Mouse (Mus musculus) layer of hippocampus, adult 2 months (tissue): ENCODE measurements at regions not wholly inside any gene's neighbourhood (a gene's known extent, or its start where the extent isn't known, plus 50 kb on each side); places are given as distances from the start of the nearest gene placed in this dataset.
"Not testable (repeated sequence)": the region's sequence is repeated elsewhere in the genome, so short reads cannot be mapped to it uniquely, and the experiment has no call there.

Source experiments
- DNase-seq, 2 experiments: peaks; one replicate each; pipeline ENCODE4 v3.0.0; 2022; ENCODE audit warnings: low spot score in 2 of 2
- H3K27ac ChIP-seq: fragments of 200-600 bp; 2 replicates; pipeline ENCODE4 v1.8.1; 2022
- H3K4me3 ChIP-seq: fragments of 200-600 bp; 2 replicates; pipeline ENCODE4 v1.8.1; 2022; ENCODE audit warnings: mild to moderate bottlenecking
- CTCF ChIP-seq: fragments of 200-600 bp; conservative IDR thresholded peaks from 2 replicates; pipeline ENCODE4 v1.8.1; 2022; ENCODE audit warnings: antibody characterized with exemption, mild to moderate bottlenecking, moderate library complexity
- microRNA-seq, 2 experiments: library from miRNA; unstranded; fragments of <30 nt; microRNA quantifications; one replicate each; pipeline ENCODE4 v1.2.0; 2021

DNA sequence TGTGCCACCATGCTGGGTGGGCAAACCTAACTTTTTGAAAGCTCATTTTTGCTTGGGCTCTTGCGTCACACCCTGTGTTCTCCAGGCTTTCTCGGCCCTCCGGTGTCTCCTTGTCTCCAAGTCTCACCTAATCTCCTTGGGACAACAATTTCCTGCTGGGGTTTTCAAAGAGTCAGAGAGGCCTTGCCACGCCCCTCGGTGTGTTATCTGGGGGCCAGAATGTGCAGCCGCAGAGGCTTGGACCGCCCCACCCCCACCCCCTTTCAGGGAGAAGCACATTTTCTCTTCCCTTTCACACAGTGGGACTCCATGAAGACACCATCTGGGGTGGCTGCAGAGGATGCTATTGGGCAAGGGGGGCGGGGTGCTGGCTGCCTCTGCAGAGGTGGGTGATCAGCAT is 76.9 kb upstream of the Med13l start:
- no peak for TF ChIP-seq CTCF
- no peak for DNase-seq
- Histone ChIP-seq H3K4me3 (no peak overlapping the region), H3K27ac (no peak overlapping the region)

DNA sequence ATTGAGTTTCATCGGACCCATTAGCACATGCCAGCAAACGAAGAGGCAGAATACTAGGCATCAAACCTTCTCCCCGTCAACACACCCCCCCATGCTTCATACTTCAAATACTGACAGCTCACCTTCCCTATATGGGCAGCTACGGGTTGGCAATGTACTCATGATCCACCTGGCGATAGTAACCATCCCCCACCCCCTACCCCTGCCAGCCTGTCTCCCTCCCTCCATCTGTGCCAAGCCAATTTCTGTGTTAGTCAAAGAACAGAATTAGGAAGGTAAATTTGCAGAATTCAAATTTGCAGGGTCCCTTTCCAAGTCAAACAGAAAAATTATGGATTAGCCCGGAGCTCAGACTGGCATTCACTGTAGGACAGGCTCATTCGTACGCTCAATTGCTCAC is 75.3 kb upstream of the Med13l start:
- peak in 1 of 2 experiments; percentile 21 for DNase-seq
- TF ChIP-seq CTCF, result no peak
- no peak overlapping the region for H3K27ac ChIP-seq
- H3K4me3 ChIP-seq, result no peak overlapping the region

DNA sequence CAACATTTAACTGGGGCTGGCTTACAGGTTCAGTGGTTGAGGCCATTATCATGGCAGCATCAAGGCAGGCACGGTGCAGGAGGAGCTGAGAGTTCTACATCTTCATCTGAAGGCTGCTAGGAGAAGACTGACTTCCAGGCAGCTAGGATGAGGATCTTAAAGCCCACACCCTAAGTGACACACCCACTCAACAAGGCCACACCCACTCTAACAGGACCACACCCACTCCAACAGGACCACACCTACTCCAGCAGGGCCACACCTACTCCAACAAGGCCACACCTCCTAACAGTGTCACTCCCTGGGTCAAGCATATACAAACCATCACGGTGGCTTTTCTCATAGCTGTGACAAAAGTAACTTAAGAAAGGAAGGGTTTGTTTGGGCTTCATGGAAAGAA is 68.0 kb upstream of the Med13l start:
- not testable (repeated sequence) for H3K4me3 ChIP-seq, DNase-seq, H3K27ac ChIP-seq

DNA sequence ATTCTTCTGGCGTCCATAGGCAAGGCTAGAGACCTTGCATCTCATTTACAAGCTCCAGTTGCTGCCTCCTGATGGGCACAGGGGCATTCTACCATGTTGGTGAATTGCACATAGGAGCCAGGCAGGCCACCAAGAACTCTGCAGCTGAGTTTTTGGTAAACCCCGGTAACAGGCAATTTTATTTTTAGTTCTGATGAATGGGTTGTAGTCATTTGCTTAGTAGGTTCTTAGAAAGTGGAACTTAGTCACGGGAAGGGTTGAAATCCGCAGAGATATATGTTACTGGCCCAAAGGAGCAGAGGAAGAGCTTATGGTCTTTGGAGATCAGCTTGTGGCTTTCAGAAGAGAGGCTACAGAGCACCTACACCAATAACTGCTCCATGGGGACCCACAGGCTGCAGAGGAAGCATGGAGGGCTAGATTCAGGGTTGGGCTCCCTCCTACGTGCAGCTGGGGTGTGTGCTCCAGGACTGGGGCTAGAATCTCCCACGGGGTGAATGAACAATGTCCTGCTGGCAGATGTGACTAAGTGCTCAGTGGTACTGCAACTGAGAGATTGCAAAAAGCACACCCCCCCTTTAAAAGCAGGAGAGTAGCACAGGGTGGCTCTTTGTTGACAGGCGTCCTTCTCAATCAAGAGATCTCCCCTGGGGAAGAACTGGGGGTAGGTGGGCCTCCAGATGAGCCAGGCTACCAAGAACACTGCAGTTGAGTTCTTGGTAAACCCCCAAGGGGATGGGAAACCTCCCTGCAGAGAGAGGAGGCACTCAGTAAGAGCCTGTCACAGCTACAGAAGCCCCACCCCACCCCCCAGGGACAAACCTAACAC is 65.6 kb upstream of the Med13l start:
- DNase-seq, result no peak
- TF ChIP-seq CTCF, result no peak

DNA sequence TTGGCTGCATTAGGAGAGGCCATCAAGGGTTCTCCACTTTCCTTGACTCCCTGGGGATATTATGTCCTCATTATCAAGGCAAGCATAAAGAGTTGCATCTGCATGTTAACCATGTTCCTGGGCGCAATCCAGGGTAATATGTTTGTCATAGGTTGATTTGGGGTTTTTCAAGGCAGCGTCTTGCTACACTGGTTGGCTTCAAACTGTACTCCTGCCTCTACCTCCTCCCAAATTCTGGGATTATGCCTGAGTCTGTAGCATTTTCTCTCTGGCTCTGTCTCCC is 65.1 kb upstream of the Med13l start:
- Histone ChIP-seq H3K27ac (no peak overlapping the region), H3K4me3 (no peak overlapping the region)
- DNase-seq, result no peak
- TF ChIP-seq CTCF, result no peak

More for the DNA sequence above, 65.6 kb upstream of the Med13l start:
- H3K4me3 ChIP-seq, result no peak overlapping the region
- no peak overlapping the region for H3K27ac ChIP-seq

DNA sequence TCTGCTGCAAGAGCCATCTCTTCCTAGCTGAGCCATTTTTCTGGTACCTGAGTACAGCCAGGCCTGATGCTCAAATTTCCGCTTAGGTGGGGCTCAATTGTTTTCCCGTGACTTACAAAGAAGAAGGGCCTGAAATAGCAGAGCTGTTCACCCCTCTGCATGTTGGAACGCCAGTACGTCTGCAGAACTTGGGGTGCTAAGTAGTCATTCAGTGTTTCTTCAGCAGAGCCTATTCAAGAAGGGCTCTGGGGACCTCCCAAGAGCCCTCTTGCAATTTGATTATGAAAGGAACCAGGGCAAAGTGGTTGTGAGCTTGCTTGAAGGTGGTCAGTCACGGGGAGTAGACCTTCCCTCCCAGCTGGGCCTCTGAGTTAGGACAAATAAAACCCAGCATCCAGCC is 58.9 kb upstream of the Med13l start:
- Histone ChIP-seq H3K27ac (no peak overlapping the region), H3K4me3 (no peak overlapping the region)
- DNase-seq, result no peak
- TF ChIP-seq CTCF, result no peak

DNA sequence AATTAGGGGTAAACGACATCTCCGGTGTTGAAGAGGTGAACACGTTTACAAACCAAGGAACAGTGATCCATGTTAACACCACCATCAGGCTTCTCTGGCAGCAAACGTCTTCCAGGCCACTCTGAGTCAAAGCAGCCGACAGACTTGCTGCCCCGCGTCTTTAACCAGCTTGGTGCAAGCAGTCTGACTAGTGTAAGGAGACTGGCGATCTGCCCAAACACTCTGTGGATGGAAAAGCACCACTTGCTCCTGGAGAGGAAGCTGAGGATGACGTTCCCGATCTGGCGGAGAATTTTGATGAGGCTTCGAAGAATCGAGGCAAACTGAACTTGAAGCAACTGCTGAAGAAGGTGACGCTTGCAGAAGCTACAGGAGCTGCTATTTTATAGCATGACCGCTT is 57.5 kb upstream of the Med13l start:
- Histone ChIP-seq H3K4me3 (no peak overlapping the region), H3K27ac (no peak overlapping the region)
- DNase-seq, result peak in 1 of 2 experiments; percentile 18
- TF ChIP-seq CTCF, result no peak

DNA sequence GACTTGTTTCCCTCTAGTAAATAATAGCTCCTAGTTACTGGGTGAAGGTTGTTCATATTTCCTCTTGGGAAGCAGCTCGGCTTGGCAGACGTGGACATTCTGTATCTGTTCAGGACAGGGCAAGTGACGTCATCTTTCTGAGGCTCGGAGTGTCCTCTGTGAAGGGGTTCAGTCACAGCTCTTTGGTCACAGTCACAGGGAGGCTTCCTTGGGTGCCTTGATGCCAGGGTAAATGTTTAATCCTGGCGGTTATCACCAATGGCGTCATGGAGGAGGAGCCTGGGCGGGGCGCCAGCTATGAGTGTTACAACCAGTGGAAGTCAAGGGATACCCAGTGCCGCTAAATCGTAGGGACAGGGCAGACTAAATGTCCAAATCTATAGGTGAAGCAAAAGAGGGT is 56.3 kb upstream of the Med13l start:
- DNase-seq, result no peak
- H3K4me3 ChIP-seq, result no peak overlapping the region

DNA sequence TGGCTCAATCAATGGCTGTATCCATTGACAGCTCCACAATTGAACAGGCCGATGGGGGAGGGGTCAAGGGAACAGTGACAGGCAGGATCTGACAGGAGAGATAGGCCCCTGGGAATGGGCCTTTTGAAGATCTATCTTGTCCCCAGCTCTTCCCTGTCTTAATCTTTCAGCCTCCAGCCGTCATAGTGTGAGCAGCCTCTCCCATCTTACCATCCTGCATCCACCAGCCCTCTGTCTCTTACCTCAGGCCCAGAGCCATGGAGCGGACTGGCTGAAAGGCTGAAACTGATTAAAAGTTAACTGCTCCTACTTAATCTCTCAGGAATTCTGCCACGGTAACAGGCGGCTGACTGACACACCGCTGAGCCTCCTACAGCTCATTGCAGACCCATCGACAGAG is 55.6 kb upstream of the Med13l start:
- TF ChIP-seq CTCF, result no peak
- DNase-seq, result no peak
- no peak overlapping the region for H3K27ac ChIP-seq
- H3K4me3 ChIP-seq, result no peak overlapping the region

More for the DNA sequence above, 56.3 kb upstream of the Med13l start:
- H3K27ac ChIP-seq, result no peak overlapping the region
- no peak for TF ChIP-seq CTCF

DNA sequence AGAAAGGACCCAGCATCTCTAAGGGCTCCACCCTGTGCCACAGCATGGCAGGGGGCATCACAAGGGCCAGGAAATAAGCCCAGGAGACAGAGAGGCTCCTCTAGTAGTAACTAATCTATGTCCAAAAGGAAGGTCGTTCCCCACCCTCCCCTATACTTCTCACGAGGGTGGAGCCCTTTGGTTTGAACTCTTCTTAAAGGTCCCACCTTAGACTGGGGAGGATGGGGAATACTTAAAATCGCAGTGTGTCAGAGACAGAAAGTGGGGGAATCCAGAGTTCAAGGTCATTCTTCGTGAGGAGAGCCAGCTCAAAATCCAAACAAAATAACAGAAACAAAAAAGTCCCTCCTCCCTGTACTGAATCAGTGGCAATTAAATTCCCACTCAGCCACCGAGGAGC is 50.6 kb upstream of the Med13l start:
- DNase-seq, result no peak
- TF ChIP-seq CTCF, result no peak
- Histone ChIP-seq H3K4me3 (no peak overlapping the region), H3K27ac (no peak overlapping the region)

Small RNA genes in the stretch of these regions (microRNA-seq; reads per million reads assigned to microRNA genes)
- gene Gm26455, result 0 reads per million in 2 experiments
